Mouse (Mus musculus) liver, embryonic 11.5 days (tissue): ENCODE results near the gene Mettl7a1. TPM values are rescaled to one million over a fixed set of nuclear protein-coding genes. Genes with fewer than 3 reads are reported as not detected.
"Not testable (repeated sequence)": the region's sequence is repeated elsewhere in the genome, so short reads cannot be mapped to it uniquely, and the experiment has no call there.

Experiments used
- ATAC-seq: fragments of 200-750 bp; cut with Nextera tagmentation; replicated peaks from 2 replicates; pipeline ENCODE4 v1.8.0; 2017; ENCODE audit warnings: moderate number of reproducible peaks, mild to moderate bottlenecking, moderate TSS enrichment, moderate library complexity; ENCODE audit not compliant: low FRiP score
- DNase-seq: peaks from one replicate; pipeline ENCODE4 v3.0.0-alpha.2; 2017; ENCODE audit warnings: low spot score
- H3K27ac ChIP-seq: fragments of 300-500 bp; sonication (generic); 2 replicates; pipeline ENCODE4 v1.5.1; 2014; ENCODE audit warnings: mild to moderate bottlenecking, low read depth, low read length, control low read depth
- H3K27me3 ChIP-seq: fragments of 300-500 bp; sonication (generic); replicated peaks from 2 replicates; pipeline ENCODE4 v1.6.1; 2014; ENCODE audit warnings: low read length, mixed read lengths; ENCODE audit not compliant: control insufficient read depth, insufficient read depth
- H3K36me3 ChIP-seq: fragments of 300-500 bp; sonication (generic); 2 replicates; pipeline ENCODE4 v1.6.1; 2014; ENCODE audit warnings: mild to moderate bottlenecking, low read length, moderate library complexity, mixed read lengths; ENCODE audit not compliant: control insufficient read depth, insufficient read depth
- H3K4me1 ChIP-seq: fragments of 300-500 bp; sonication (generic); replicated peaks from 2 replicates; pipeline ENCODE4 v1.6.1; 2014; ENCODE audit warnings: low read length, mixed read lengths; ENCODE audit not compliant: control insufficient read depth, insufficient read depth
- H3K4me2 ChIP-seq: fragments of 300-500 bp; sonication (generic); 2 replicates; pipeline ENCODE4 v1.6.1; 2014; ENCODE audit warnings: mild to moderate bottlenecking, control low read depth, moderate library complexity
- H3K4me3 ChIP-seq: fragments of 300-500 bp; sonication (generic); 2 replicates; pipeline ENCODE4 v1.5.1; 2014; ENCODE audit warnings: low read depth, low read length, control low read depth
- H3K9ac ChIP-seq: fragments of 300-500 bp; sonication (generic); 2 replicates; pipeline ENCODE4 v1.6.1; 2014; ENCODE audit warnings: low read depth, low read length, control low read depth
- H3K9me3 ChIP-seq: fragments of 300-500 bp; sonication (generic); 2 replicates; pipeline ENCODE4 v1.6.1; 2016; ENCODE audit warnings: low read length, inconsistent platforms, mixed read lengths; ENCODE audit not compliant: control insufficient read depth
- WGBS: fragments of 180-500 bp; shearing (Covaris S2); extraction: QIAGEN DNeasy Blood & Tissue Kit; methylation state at CpG from one replicate; pipeline ENCODE4 v1.1.7; 2014; 5-methylcytosine and 5-hydroxymethylcytosine counted together
- polyA plus RNA-seq: library from polyadenylated mRNA; unstranded; fragments of >200 nt; fragmentation: Nextera tagmentation; extraction: Ambion mirVana; gene quantifications from 2 replicates; pipeline ENCODE4 v1.2.1, GENCODE M21; 2014

Gene Mettl7a1
- polyA plus RNA-seq, 1 experiment from 2014 or later, result 5.7 TPM

DNA sequence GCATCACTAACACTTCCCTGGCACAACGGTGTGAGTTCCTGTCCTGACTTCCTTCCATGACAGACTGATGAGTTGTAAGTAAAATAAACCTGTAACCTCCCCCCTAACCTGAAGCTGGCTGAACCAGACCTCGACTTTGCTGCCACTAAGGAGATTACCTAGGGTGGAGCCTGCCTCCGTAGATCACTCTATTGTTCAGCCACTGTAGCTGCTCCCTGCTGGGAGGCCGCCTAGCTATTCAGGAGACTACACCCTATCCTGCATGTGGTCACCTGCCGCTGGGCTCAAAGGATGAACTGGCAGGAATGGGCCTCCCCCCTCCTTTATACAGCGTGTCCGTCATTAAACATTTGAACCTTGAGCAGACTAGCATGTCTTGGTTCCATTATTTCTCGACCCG is 34.2 kb upstream of the Mettl7a1 start:
- no peaks in the 10 kb centered on the region for H3K9me3 ChIP-seq
- 30% methylated on average over 9 of the region's 9 CpGs for WGBS
- no peak overlapping the region for H3K9ac ChIP-seq
- H3K27me3 ChIP-seq, result no peaks in the 10 kb centered on the region
- peak overlapping the region; percentile 9; the same call in 1 of the 2 replicates for H3K4me2 ChIP-seq
- no peaks in the 10 kb centered on the region for H3K4me1 ChIP-seq
- ATAC-seq, result no peak
- H3K4me3 ChIP-seq, result no peak overlapping the region
- DNase-seq, result no peak
- H3K27ac ChIP-seq, result no peak overlapping the region
- no peaks in the 10 kb centered on the region for H3K36me3 ChIP-seq

- H3K27me3 ChIP-seq, H3K27ac ChIP-seq, H3K4me1 ChIP-seq, H3K9me3 ChIP-seq, DNase-seq, H3K9ac ChIP-seq, H3K36me3 ChIP-seq, H3K4me3 ChIP-seq, ATAC-seq, H3K4me2 ChIP-seq: not testable (repeated sequence)
- 37% methylated on average over 7 of the region's 7 CpGs for WGBS
Observed at GRCm38 (mm10) chr15:100270609-100271008, 33.3 kb upstream of the Mettl7a1 start.

- no peaks in the 10 kb centered on the region for H3K9me3 ChIP-seq
- H3K36me3 ChIP-seq, result no peaks in the 10 kb centered on the region
- DNase-seq, result no peak
- no peak overlapping the region for H3K27ac ChIP-seq
- no peak overlapping the region for H3K4me2 ChIP-seq
- H3K4me3 ChIP-seq, result no peak overlapping the region
- ATAC-seq, result no peak
- H3K27me3 ChIP-seq, result no peaks in the 10 kb centered on the region
- no peak overlapping the region for H3K9ac ChIP-seq
- WGBS, result 73% methylated on average over 14 of the region's 14 CpGs
- H3K4me1 ChIP-seq, result no peaks in the 10 kb centered on the region
Observed at GRCm38 (mm10) chr15:100271411-100271810, 32.5 kb upstream of the Mettl7a1 start.

DNA sequence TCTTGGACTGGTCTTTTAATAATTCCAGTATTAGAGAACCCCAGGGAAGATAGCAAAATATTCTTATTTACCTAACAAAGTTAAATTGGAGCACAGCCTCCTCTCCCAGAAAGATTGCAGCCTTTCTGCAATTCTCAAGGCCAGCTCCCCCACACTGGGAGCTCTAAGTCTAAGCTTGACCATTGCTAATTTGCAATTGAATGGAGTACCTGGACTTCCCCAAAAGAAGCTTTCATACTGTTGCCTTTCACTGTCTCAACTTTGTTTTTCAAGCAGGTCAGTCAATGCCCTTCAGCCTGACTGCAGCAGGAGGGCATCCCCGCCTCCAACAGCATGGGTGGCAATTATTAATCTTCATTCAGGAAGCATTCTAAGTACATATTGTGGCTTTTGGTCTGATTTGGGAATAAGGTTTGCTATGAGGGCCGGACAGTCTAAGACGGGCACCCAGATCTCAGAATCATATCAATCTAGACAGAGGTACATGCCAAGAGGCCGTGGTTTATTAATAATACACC is 30.1 kb upstream of the Mettl7a1 start:
- 82% methylated on average over 4 of the region's 4 CpGs for WGBS
- not testable (repeated sequence) for H3K4me3 ChIP-seq, H3K27ac ChIP-seq, DNase-seq, H3K4me1 ChIP-seq, H3K27me3 ChIP-seq, H3K9ac ChIP-seq, ATAC-seq, H3K4me2 ChIP-seq, H3K9me3 ChIP-seq, H3K36me3 ChIP-seq

GRCm38 (mm10) chr15:100274790-100275559 is 29.0 kb upstream of the Mettl7a1 start:
- no peaks in the 10 kb centered on the region for H3K27me3 ChIP-seq
- H3K4me2 ChIP-seq, result no peak overlapping the region
- no peaks in the 10 kb centered on the region for H3K4me1 ChIP-seq
- H3K9ac ChIP-seq, result no peak overlapping the region
- H3K27ac ChIP-seq, result no peak overlapping the region
- ATAC-seq, result no peak
- H3K4me3 ChIP-seq, result no peak overlapping the region
- no peak for DNase-seq
- WGBS, result 80% methylated on average over 7 of the region's 7 CpGs
- H3K36me3 ChIP-seq, result no peaks in the 10 kb centered on the region
- H3K9me3 ChIP-seq, result no peaks in the 10 kb centered on the region

- Histone ChIP-seq H3K36me3 (no peaks in the 10 kb centered on the region), H3K27me3 (no peaks in the 10 kb centered on the region), H3K4me3 (no peak overlapping the region), H3K27ac (no peak overlapping the region), H3K4me2 (no peak overlapping the region), H3K9ac (no peak overlapping the region), H3K9me3 (no peaks in the 10 kb centered on the region), H3K4me1 (no peaks in the 10 kb centered on the region)
- DNase-seq, result no peak
- ATAC-seq, result no peak
- WGBS, result 92% methylated on average over 4 of the region's 4 CpGs
Observed at GRCm38 (mm10) chr15:100276403-100276802, 27.5 kb upstream of the Mettl7a1 start.

GRCm38 (mm10) chr15:100277586-100277985 is 26.4 kb upstream of the Mettl7a1 start:
- Histone ChIP-seq H3K9me3 (no peaks in the 10 kb centered on the region), H3K27ac (no peak overlapping the region), H3K9ac (no peak overlapping the region), H3K36me3 (no peaks in the 10 kb centered on the region), H3K27me3 (no peaks in the 10 kb centered on the region), H3K4me2 (no peak overlapping the region), H3K4me1 (no peaks in the 10 kb centered on the region), H3K4me3 (no peak overlapping the region)
- 84% methylated on average over 3 of the region's 3 CpGs for WGBS
- no peak for ATAC-seq
- no peak for DNase-seq

DNA sequence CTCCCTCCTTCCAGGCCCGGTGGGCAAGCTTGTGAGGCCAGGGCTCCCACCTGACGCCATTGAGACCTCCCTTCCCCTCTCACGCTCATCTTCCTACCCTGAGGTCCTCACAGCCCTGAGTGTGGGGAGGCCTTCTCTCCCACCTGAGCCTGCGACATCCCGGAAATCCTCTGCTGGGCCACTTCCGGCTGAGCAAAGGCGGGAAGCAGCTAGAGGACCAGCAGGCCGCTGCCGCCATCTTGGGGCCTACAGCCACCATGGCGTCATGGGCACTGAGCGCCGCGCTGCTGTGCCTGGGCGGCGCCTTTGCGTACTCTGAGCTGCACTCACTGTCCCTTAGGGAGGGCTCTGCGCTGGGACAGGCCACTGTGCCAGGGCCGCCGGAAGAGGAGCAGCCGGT is 23.3 kb upstream of the Mettl7a1 start, which contains the start of gene Tmprss12:
Gene Tmprss12, plus strand, starts transcription at position 212 of the 400 bp plus-strand sequence.
- WGBS, result 97% methylated on average over 20 of the region's 20 CpGs
- DNase-seq (no peak), ATAC-seq (no peak)
- Histone ChIP-seq H3K9ac (no peak within 1 kb of the TSS), H3K4me2 (no peak within 1 kb of the TSS), H3K9me3 (no peaks in the 10 kb centered on the region), H3K27ac (no peak within 1 kb of the TSS), H3K4me1 (no peaks in the 10 kb centered on the region), H3K4me3 (no peak within 1 kb of the TSS), H3K36me3 (no peaks in the 10 kb centered on the region), H3K27me3 (no peaks in the 10 kb centered on the region)

DNA sequence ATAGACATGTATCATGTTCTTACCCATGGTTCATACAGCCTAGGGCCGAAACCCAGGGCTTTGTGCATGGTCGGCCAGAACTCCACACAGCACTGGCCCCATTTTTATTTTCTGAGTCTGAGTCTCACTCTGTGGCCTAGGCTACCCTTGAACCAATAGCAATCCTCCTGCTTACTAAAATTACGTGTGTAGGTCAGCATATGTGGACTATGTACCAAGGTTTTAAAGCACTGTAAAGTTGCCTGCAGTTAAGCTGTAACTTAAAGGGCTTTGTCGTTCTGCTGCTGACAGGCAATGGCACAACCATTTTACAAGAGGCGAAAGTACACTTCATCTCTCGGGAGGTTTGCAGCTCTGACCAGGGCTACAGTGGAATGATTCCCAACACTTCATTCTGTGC is 15.0 kb upstream of the Mettl7a1 start:
- H3K9ac ChIP-seq, result no peak overlapping the region
- H3K27me3 ChIP-seq, result no peaks in the 10 kb centered on the region
- no peaks in the 10 kb centered on the region for H3K4me1 ChIP-seq
- no peak overlapping the region for H3K4me2 ChIP-seq
- H3K9me3 ChIP-seq, result no peaks in the 10 kb centered on the region
- no peaks in the 10 kb centered on the region for H3K36me3 ChIP-seq
- ATAC-seq, result no peak
- H3K4me3 ChIP-seq, result no peak overlapping the region
- DNase-seq, result no peak
- WGBS, result 87% methylated on average over 6 of the region's 6 CpGs
- no peak overlapping the region for H3K27ac ChIP-seq
